Mouse (Mus musculus) limb, embryonic 10.5 days (tissue): ENCODE data around the gene Zfp953. TPM values are rescaled to one million over a fixed set of nuclear protein-coding genes. Genes with fewer than 3 reads are reported as not detected.
"Not testable (repeated sequence)": the region's sequence is repeated elsewhere in the genome, so short reads cannot be mapped to it uniquely, and the experiment has no call there.

Experiments used
- DNase-seq: peaks from one replicate; pipeline ENCODE4 v3.0.0-alpha.2; 2017; ENCODE audit warnings: low spot score
- H3K27ac ChIP-seq: fragments of 300-500 bp; sonication (generic); 2 replicates; pipeline ENCODE4 v1.5.1; 2016; ENCODE audit warnings: mild to moderate bottlenecking
- H3K27me3 ChIP-seq: fragments of 300-500 bp; sonication (generic); 2 replicates; pipeline ENCODE4 v1.6.1; 2016; ENCODE audit warnings: low read depth, mild to moderate bottlenecking; ENCODE audit not compliant: poor library complexity, severe bottlenecking
- H3K36me3 ChIP-seq: fragments of 300-500 bp; sonication (generic); 2 replicates; pipeline ENCODE4 v1.6.1; 2016; ENCODE audit warnings: mild to moderate bottlenecking, moderate library complexity
- H3K4me1 ChIP-seq: fragments of 300-500 bp; sonication (generic); 2 replicates; pipeline ENCODE4 v1.6.1; 2016
- H3K4me3 ChIP-seq: fragments of 300-500 bp; sonication (generic); 2 replicates; pipeline ENCODE4 v1.5.1; 2016; ENCODE audit warnings: mild to moderate bottlenecking, moderate library complexity
- H3K9me3 ChIP-seq: fragments of 300-500 bp; sonication (generic); replicated peaks from 2 replicates; pipeline ENCODE4 v1.6.1; 2016; ENCODE audit warnings: mild to moderate bottlenecking
- WGBS: fragments of 180-500 bp; shearing (Covaris S2); methylation state at CpG from one replicate; pipeline ENCODE4 v1.1.7; 2016; 5-methylcytosine and 5-hydroxymethylcytosine counted together
- polyA plus RNA-seq: library from polyadenylated mRNA; unstranded; fragments of >200 nt; fragmentation: Nextera tagmentation; extraction: Ambion mirVana; gene quantifications from 2 replicates; pipeline ENCODE4 v1.2.1, GENCODE M21; 2016

Gene Zfp953
- 0.93 and 1.2 TPM in 2 replicates for polyA plus RNA-seq

DNA sequence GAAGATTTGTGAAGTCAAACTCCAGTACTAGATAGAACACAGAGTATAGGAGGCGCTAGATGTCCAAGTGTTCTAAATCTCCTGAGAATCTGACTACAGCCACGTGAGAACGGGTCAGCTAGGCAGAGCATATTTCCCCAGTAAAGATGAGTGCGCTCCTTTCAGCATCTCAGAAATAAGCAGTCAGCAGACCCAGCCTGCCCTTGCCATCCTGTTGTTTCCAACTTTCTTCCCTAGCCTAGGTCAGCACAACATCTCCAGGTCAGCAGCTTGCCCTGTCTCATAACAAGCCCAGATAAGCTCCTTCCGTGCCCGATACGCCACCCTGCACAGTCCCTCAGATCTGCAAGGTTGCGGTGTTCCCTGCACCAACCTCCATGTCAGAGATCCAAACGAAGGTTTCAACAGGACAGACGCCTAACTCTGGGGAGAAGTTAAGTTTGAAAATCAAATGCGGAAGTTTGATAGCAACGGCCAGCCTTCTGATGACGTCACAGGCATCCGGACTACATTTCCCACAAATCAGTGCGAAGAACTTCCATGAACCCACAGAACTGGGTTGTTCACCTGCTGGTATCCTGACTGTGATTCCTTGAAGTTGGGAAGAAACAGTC, at the start of gene Zfp953, which contains the start of gene Gm28044:
Gene Zfp953, minus strand, starts transcription at position 475 of the 614 bp plus-strand sequence.
Gene Gm28044, minus strand, starts transcription at position 406 of the 614 bp plus-strand sequence.
- Histone ChIP-seq H3K36me3 (no peaks in the 10 kb centered on the region), H3K27ac (peak within 1 kb of the TSS; percentile 85), H3K27me3 (no peaks in the 10 kb centered on the region), H3K9me3 (no peaks in the 10 kb centered on the region), H3K4me1 (no peaks in the 10 kb centered on the region; the same call in 1 of the 2 replicates), H3K4me3 (peak within 1 kb of the TSS; percentile 73)
- WGBS, result under 1% methylated on average over 15 of the region's 15 CpGs
- peak; percentile 82 for DNase-seq

DNA sequence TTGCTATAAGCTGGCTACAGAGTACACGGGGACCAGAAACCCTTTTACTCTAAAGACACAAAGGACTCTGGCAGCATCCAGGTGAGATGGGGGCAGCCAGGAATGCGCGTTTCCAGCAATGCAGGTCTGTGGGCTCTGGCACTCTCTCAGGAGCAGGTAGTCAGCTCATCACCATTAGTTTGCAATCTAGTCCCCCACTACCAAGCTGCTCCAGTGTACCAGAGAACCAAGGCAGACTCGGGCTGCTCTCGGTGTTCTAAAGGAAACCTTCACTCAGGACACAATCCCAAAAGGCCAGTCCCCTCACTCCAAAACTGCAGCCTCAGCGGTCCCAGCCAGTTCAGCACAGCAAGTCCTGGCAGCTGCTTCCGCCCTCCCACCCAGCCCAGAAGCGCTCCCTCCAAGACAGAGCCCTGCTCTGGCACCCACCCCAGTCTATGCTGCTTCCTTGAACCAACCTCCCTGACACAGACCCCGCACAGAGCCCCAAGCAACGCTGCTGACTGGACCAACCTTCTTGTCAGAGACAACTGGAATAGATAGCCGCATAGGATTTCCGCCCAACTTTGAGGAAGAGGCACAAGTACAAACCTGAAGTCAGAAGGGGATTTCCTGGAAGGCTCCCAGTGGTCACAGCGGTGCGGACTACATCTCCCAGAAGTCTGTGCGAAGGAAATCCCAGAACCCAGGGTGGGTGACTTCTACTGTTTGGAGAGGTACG, 38.9 kb upstream of the Zfp953 start, which contains the start of gene Zfp429:
Gene Zfp429, minus strand, starts transcription at position 637 of the 721 bp plus-strand sequence.
- Histone ChIP-seq H3K27ac (peak within 1 kb of the TSS; percentile 48; the same call in 1 of the 2 replicates), H3K4me3 (peak within 1 kb of the TSS; percentile 62)
- H3K9me3 ChIP-seq, H3K4me1 ChIP-seq, H3K27me3 ChIP-seq, H3K36me3 ChIP-seq: not testable (repeated sequence)
- DNase-seq, result peak; percentile 66
- WGBS, result 5% methylated on average over 16 of the region's 16 CpGs

DNA sequence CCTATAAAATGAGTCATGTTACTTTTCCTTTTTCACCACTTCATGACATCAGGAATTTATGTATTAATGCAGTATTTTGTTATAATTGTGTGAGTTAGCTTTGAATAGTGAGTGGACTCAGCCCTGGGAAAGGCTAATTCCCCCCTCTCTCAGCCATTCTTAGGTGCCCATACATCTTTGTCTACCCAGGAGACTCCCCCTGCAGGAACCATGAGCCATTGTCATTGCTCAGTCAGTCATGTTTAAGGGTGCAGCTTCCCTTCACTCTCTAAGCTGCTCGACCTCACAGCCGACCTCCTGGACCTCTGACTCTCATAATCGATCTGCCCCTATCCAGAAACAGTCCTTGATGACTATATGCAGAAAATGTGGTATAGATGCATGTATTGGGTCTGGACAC, 15.8 kb upstream of the Zfp953 start:
- not testable (repeated sequence) for H3K4me1 ChIP-seq, H3K27me3 ChIP-seq, H3K27ac ChIP-seq, H3K4me3 ChIP-seq, DNase-seq, H3K9me3 ChIP-seq, H3K36me3 ChIP-seq
- 82% methylated on average over 3 of the region's 3 CpGs for WGBS

DNA sequence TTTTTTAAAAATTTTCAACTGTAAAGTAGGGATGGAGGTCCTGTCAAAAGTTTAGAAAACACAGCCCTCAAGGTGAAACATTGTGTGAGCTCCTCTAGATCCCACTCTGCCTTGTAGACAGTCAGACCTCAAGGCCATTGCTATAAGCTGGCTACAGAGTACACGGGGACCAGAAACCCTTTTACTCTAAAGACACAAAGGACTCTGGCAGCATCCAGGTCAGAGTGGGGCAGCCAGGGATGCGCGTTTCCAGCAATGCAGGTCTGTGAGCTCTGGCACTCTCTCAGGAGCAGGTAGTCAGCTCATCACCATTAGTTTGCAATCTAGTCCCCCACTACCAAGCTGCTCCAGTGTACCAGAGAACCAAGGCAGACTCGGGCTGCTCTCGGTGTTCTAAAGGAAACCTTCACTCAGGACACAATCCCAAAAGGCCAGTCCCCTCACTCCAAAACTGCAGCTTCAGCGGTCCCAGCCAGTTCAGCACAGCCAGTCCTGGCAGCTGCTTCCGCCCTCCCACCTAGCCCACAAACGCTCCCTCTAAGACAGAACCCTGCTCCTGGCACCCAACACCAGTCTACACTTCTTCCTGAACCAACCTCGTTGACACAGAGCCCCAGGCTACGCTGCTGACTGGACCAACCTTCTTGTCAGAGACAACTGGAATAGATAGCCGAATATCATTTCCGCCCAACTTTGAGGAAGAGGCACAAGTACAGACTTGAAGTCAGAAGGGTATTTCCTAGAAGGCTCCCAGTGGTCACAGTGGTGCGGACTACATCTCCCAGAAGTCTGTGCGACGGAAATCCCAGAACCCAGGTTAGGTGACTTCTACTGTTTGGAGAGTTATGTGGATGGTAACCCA, 14.9 kb upstream of the Zfp953 start, which contains the start of the genes Gm28041 and Zfp456:
Gene Gm28041, minus strand, starts transcription at position 684 of the 862 bp plus-strand sequence.
Gene Zfp456, minus strand, starts transcription at position 761 of the 862 bp plus-strand sequence.
- H3K27ac ChIP-seq, result peak within 1 kb of the TSS; percentile 32; the same call in 1 of the 2 replicates
- not testable (repeated sequence) for H3K36me3 ChIP-seq, H3K27me3 ChIP-seq, H3K9me3 ChIP-seq, H3K4me1 ChIP-seq
- WGBS, result 18% methylated on average over 13 of the region's 15 CpGs
- DNase-seq, result peak; percentile 56
- H3K4me3 ChIP-seq, result peak within 1 kb of the TSS; percentile 48

GRCm38 (mm10) chr13:67351854-67352253, 8.6 kb downstream of the Zfp953 start:
- no peaks in the 10 kb centered on the region for H3K4me1 ChIP-seq
- H3K36me3 ChIP-seq, result no peaks in the 10 kb centered on the region
- no peaks in the 10 kb centered on the region for H3K27me3 ChIP-seq
- H3K4me3 ChIP-seq, result no peak overlapping the region
- H3K9me3 ChIP-seq, result no peaks in the 10 kb centered on the region
- no peak for DNase-seq
- H3K27ac ChIP-seq, result no peak overlapping the region

- Histone ChIP-seq H3K27ac (no peak overlapping the region), H3K4me3 (no peak overlapping the region), H3K36me3 (no peaks in the 10 kb centered on the region), H3K4me1 (no peaks in the 10 kb centered on the region), H3K27me3 (no peaks in the 10 kb centered on the region), H3K9me3 (no peaks in the 10 kb centered on the region)
- WGBS, result 89% methylated on average over 2 of the region's 2 CpGs
- DNase-seq, result no peak
These were observed 17.0 kb downstream of the Zfp953 start for GRCm38 (mm10) chr13:67343422-67343821.

- DNase-seq, result no peak
- 80% methylated on average over 1 of the region's 1 CpGs for WGBS
- Histone ChIP-seq H3K4me1 (peaks cover 5% of the 10 kb centered on the region), H3K36me3 (no peaks in the 10 kb centered on the region), H3K4me3 (peak overlapping the region; percentile 61), H3K27ac (peak overlapping the region; percentile 83), H3K27me3 (no peaks in the 10 kb centered on the region), H3K9me3 (no peaks in the 10 kb centered on the region)
These were observed 27.5 kb downstream of the Zfp953 start for GRCm38 (mm10) chr13:67332877-67333276.

DNA sequence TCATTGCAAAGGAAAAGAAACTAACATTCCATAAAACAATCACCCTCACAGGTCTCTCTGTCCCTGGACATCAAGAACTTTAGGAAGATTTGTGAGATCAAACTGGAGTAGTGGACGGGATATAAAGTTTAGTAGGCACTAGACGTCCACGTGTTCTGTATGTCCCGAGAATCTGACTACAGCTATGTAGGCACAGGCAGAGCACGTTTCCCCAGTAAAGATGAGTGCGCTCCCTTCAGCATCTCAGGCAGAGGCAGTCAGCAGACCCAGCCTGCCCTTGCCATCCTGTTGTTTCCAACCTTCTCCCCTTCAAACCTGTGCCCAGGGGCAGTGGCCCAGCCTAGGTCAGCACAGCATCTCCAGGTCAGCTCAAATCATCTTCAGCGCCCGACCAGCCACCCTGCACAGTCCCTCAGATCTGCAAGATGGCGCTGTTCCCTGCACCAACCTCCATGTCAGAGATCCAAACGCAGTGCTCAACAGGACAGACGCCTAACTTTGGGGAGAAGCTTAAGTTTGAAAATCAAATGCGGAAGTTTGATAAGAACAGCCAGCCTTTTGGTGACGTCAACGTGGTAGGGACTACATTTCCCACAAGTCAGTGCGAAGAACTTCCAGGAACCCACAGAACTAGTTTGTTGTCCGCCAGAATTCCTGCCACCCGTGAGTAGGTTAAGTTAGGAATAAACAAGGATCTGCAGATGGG, 28.2 kb downstream of the Zfp953 start, which contains the start of gene Zfp595:
Gene Zfp595, minus strand, starts transcription at position 552 of the 706 bp plus-strand sequence.
- H3K27ac ChIP-seq, result peak within 1 kb of the TSS; percentile 83
- DNase-seq, result peak; percentile 68
- WGBS, result 22% methylated on average over 17 of the region's 17 CpGs

GRCm38 (mm10) chr13:67306718-67307117, 53.7 kb downstream of the Zfp953 start:
- H3K36me3 ChIP-seq, result no peaks in the 10 kb centered on the region
- H3K4me1 ChIP-seq, result peaks cover 6% of the 10 kb centered on the region; the same call in 1 of the 2 replicates
- peak overlapping the region; percentile 79; the same call in 1 of the 2 replicates for H3K27ac ChIP-seq
- no peak for DNase-seq
- peak overlapping the region; percentile 67 for H3K4me3 ChIP-seq
- no peaks in the 10 kb centered on the region for H3K27me3 ChIP-seq
- WGBS, result 45% methylated on average over 5 of the region's 5 CpGs
- no peaks in the 10 kb centered on the region for H3K9me3 ChIP-seq

More for the DNA sequence above, 28.2 kb downstream of the Zfp953 start, which contains the start of gene Zfp595:
- H3K4me3 ChIP-seq, result peak within 1 kb of the TSS; percentile 61
- no peaks in the 10 kb centered on the region for H3K36me3 ChIP-seq
- peaks cover 5% of the 10 kb centered on the region for H3K4me1 ChIP-seq
- H3K9me3 ChIP-seq, result no peaks in the 10 kb centered on the region
- no peaks in the 10 kb centered on the region for H3K27me3 ChIP-seq

DNA sequence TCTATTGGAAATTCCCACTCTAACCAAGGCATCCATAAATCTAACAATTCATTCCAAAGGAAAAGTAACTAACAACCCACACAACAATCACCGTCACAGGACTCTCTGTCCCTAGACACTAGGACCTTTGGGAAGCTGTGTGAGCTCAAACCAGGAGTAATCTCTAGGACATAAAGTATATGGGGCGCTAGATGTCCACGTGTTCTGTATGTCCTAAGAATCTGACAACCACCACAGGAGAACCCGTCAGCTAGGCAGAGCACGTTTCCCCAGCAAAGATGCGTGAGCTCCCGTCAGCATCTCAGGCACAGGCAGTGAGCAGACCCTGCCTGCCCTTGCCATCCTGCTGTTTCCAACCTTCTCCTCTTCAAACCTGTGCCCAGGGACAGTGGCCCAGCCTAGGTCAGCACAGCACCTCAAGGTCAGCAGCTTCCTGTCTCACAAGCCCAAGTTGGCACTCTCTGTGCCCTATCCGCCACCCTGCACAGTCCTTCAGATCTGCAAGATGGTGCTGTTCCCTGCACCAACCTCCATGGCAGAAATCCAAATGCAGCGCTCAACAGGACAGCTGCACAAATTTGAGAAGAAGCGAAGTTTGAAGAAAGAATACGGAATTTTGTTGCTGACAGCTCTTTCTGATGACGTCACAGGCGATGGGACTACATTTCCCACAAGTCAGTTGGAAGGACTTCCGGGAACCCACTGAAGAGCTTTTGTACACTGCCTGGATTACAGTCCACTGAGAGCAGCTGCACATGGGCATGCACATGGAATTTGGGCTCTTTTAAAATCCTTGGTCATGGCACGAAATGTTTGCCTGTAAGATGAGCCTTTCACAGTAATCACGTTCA, 54.4 kb downstream of the Zfp953 start, which contains the start of gene Zfp457:
Gene Zfp457, minus strand, starts transcription at position 664 of the 851 bp plus-strand sequence.
- 13% methylated on average over 16 of the region's 16 CpGs for WGBS
- Histone ChIP-seq H3K4me1 (peaks cover 6% of the 10 kb centered on the region; the same call in 1 of the 2 replicates), H3K27ac (peak within 1 kb of the TSS; percentile 79), H3K27me3 (no peaks in the 10 kb centered on the region), H3K36me3 (no peaks in the 10 kb centered on the region), H3K4me3 (peak within 1 kb of the TSS; percentile 67), H3K9me3 (no peaks in the 10 kb centered on the region)
- peak; percentile 78 for DNase-seq
